Mouse (Mus musculus): Measurements from ENCODE around the gene Klk11.

Klk11 gene

GRCm38 (mm10) chr7:43796355-43796754 lies 22.0 kb downstream of the Klk11 start:
- no peak for DNase-seq (ENCODE audit: extremely low spot score)

- peak; percentile 39 for DNase-seq (ENCODE audit: extremely low spot score)
These were observed 22.9 kb downstream of the Klk11 start, which contains the start of gene Klk8 for GRCm38 (mm10) chr7:43797333-43797769. Klk8 (plus strand) TSS chr7:43797577.

- no peak for DNase-seq (ENCODE audit: extremely low spot score)
These were observed 23.5 kb downstream of the Klk11 start for GRCm38 (mm10) chr7:43797844-43798462.

- DNase-seq (ENCODE audit: extremely low spot score) = no peak
These were observed 25.5 kb downstream of the Klk11 start for GRCm38 (mm10) chr7:43799876-43800275.

GRCm38 (mm10) chr7:43810994-43811393 lies 36.6 kb downstream of the Klk11 start, which contains the start of gene Klk7:
Klk7 (plus strand) TSS chr7:43811294.
- DNase-seq (ENCODE audit: extremely low spot score) = no peak

- DNase-seq (ENCODE audit: extremely low spot score) = no peak
These were observed 40.8 kb downstream of the Klk11 start for GRCm38 (mm10) chr7:43815211-43815610.

GRCm38 (mm10) chr7:43816746-43817145 lies 42.3 kb downstream of the Klk11 start:
- no peak for DNase-seq (ENCODE audit: extremely low spot score)

GRCm38 (mm10) chr7:43821581-43821980 lies 47.2 kb downstream of the Klk11 start:
- DNase-seq (ENCODE audit: extremely low spot score) = no peak

GRCm38 (mm10) chr7:43824199-43824598 lies 49.8 kb downstream of the Klk11 start, which contains the start of gene Klk6:
Klk6 (plus strand) TSS chr7:43824499.
- no peak for DNase-seq (ENCODE audit: extremely low spot score)

- no peak for DNase-seq (ENCODE audit: extremely low spot score)
These were observed 51.7 kb downstream of the Klk11 start for GRCm38 (mm10) chr7:43826056-43826455.

GRCm38 (mm10) chr7:43827706-43828105 lies 53.3 kb downstream of the Klk11 start:
- no peak for DNase-seq (ENCODE audit: extremely low spot score)
